Mouse (Mus musculus): ENCODE measurements around the gene Tcf20. TPM values are rescaled to one million over a fixed set of nuclear protein-coding genes. Genes with fewer than 3 reads are reported as not detected.

The Tcf20 gene
- polyA plus RNA-seq, 1 experiment from 2014 or later: 15.9 TPM

GRCm38 (mm10) chr15:83010990-83011664 is 23.5 kb upstream of the Tcf20 start:
- Histone ChIP-seq H3K4me2 (0 out of 2 replicates have a peak overlapping the region, but pooled peaks have one; percentile 3), H3K27me3 (replicated peaks) (peaks cover 2% of the 10 kb centered on the region; the same call in 1 of the 2 replicates), H3K4me3 (no peak overlapping the region), H3K36me3 (replicated peaks) (no peaks in the 10 kb centered on the region), H3K9ac (peak overlapping the region; percentile 18; the same call in 1 of the 2 replicates), H3K4me1 (peaks cover 24% of the 10 kb centered on the region), H3K9me3 (no peaks in the 10 kb centered on the region), H3K27ac (0 out of 2 replicates have a peak overlapping the region, but pooled peaks have one; percentile 4)
- 15% methylated on average over 15 of the region's 15 CpGs for WGBS
- peak; percentile 79 for ATAC-seq (replicated peaks)

GRCm38 (mm10) chr15:83010423-83010822 is 22.8 kb upstream of the Tcf20 start:
- peaks cover 22% of the 10 kb centered on the region for H3K4me1 ChIP-seq
- no peaks in the 10 kb centered on the region for H3K36me3 ChIP-seq (replicated peaks)
- H3K4me2 ChIP-seq: no peak overlapping the region
- 0 out of 2 replicates have a peak overlapping the region, but pooled peaks have one; percentile 4 for H3K27ac ChIP-seq
- peaks cover 2% of the 10 kb centered on the region; the same call in 1 of the 2 replicates for H3K27me3 ChIP-seq (replicated peaks)
- H3K4me3 ChIP-seq: no peak overlapping the region
- H3K9me3 ChIP-seq: no peaks in the 10 kb centered on the region
- 18% methylated on average over 8 of the region's 8 CpGs for WGBS
- no peak overlapping the region for H3K9ac ChIP-seq
- no peak; the same call in 1 of the 2 replicates for ATAC-seq (replicated peaks)

GRCm38 (mm10) chr15:83009532-83009931 is 21.9 kb upstream of the Tcf20 start:
- H3K4me3 ChIP-seq: no peak overlapping the region
- H3K4me1 ChIP-seq: peaks cover 22% of the 10 kb centered on the region
- 93% methylated on average over 6 of the region's 6 CpGs for WGBS
- H3K9ac ChIP-seq: no peak overlapping the region
- H3K27me3 ChIP-seq (replicated peaks): peaks cover 2% of the 10 kb centered on the region; the same call in 1 of the 2 replicates
- no peak overlapping the region for H3K27ac ChIP-seq
- no peaks in the 10 kb centered on the region for H3K9me3 ChIP-seq
- H3K36me3 ChIP-seq (replicated peaks): no peaks in the 10 kb centered on the region
- ATAC-seq (replicated peaks): no peak
- no peak overlapping the region for H3K4me2 ChIP-seq

GRCm38 (mm10) chr15:83008761-83009423 is 21.2 kb upstream of the Tcf20 start:
- Histone ChIP-seq H3K27me3 (replicated peaks) (peaks cover 2% of the 10 kb centered on the region; the same call in 1 of the 2 replicates), H3K36me3 (replicated peaks) (no peaks in the 10 kb centered on the region), H3K4me2 (no peak overlapping the region), H3K9me3 (no peaks in the 10 kb centered on the region), H3K4me3 (no peak overlapping the region), H3K27ac (no peak overlapping the region), H3K4me1 (peaks cover 22% of the 10 kb centered on the region), H3K9ac (no peak overlapping the region)
- WGBS: 72% methylated on average over 13 of the region's 13 CpGs
- no peak for ATAC-seq (replicated peaks)

DNA sequence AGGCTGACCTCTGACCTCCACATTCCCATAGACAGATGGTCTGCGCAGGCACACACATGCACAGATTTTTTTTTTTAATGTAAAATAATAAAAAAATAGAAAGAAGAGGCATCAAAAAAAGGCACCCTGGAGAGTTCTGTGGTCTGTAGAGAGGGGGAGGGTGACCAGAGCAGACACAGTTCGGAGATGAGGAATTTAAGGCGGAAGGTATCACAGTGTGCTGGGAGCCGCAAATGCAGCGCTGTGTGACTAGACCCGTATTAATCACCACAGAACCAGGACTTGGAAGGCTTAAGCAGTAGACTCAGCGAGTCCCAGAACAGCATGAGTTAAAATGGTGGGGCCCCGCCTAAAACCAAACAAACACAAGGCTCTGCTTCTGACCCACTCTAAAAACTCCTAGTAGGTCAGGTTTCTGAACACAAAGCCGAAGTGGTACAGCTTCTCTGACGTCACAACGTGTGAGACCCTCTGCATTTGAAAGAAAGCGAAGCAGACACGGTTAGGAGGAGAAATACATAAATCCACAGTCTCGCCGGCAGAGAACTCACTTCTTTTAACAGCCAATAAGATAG is 19.8 kb upstream of the Tcf20 start:
- H3K4me2 ChIP-seq: no peak overlapping the region
- H3K27me3 ChIP-seq (replicated peaks): peaks cover 2% of the 10 kb centered on the region; the same call in 1 of the 2 replicates
- H3K27ac ChIP-seq: no peak overlapping the region
- peaks cover 35% of the 10 kb centered on the region for H3K4me1 ChIP-seq
- H3K4me3 ChIP-seq: no peak overlapping the region
- H3K9me3 ChIP-seq: no peaks in the 10 kb centered on the region
- no peak overlapping the region for H3K9ac ChIP-seq
- H3K36me3 ChIP-seq (replicated peaks): no peaks in the 10 kb centered on the region
- no peak for ATAC-seq (replicated peaks)
- 44% methylated on average over 15 of the region's 15 CpGs for WGBS

GRCm38 (mm10) chr15:83002665-83003548 is 15.2 kb upstream of the Tcf20 start:
- Histone ChIP-seq H3K9me3 (no peaks in the 10 kb centered on the region), H3K36me3 (replicated peaks) (no peaks in the 10 kb centered on the region), H3K27me3 (replicated peaks) (peaks cover 4% of the 10 kb centered on the region; the same call in 1 of the 2 replicates), H3K4me2 (no peak overlapping the region), H3K9ac (peak overlapping the region; percentile 9; the same call in 1 of the 2 replicates), H3K27ac (peak overlapping the region; percentile 77), H3K4me1 (peaks cover 26% of the 10 kb centered on the region), H3K4me3 (no peak overlapping the region)
- 27% methylated on average over 12 of the region's 12 CpGs for WGBS
- peak; percentile 92 for ATAC-seq (replicated peaks)

DNA sequence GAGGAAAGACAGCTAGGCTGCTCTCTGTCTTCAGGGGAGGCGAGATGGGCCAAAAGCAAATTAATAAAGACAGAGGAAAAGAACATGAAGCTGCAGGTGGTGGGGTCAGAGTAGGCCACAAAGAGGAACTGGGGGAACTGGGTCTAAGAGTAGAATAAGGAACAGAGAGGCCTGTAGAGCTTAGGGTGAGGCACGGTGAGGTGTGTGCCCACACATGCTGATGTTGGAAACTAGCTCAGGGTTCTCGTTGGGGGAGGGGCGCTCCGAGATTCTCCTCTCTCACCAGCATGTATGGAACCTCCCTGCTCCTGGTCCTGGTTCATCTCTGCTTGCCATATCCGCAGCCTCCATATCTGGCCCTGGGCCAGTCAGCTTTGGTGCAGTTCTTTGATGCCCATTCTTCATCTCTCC is 11.1 kb upstream of the Tcf20 start:
- no peaks in the 10 kb centered on the region for H3K9me3 ChIP-seq
- no peak overlapping the region for H3K4me3 ChIP-seq
- H3K4me2 ChIP-seq: no peak overlapping the region
- 82% methylated on average over 6 of the region's 6 CpGs for WGBS
- no peaks in the 10 kb centered on the region for H3K36me3 ChIP-seq (replicated peaks)
- H3K9ac ChIP-seq: no peak overlapping the region
- peaks cover 67% of the 10 kb centered on the region for H3K4me1 ChIP-seq
- H3K27me3 ChIP-seq (replicated peaks): 0 out of 2 replicates have a peak, but pooled peaks cover 4% of the 10 kb centered on the region
- no peak for ATAC-seq (replicated peaks)
- H3K27ac ChIP-seq: no peak overlapping the region

DNA sequence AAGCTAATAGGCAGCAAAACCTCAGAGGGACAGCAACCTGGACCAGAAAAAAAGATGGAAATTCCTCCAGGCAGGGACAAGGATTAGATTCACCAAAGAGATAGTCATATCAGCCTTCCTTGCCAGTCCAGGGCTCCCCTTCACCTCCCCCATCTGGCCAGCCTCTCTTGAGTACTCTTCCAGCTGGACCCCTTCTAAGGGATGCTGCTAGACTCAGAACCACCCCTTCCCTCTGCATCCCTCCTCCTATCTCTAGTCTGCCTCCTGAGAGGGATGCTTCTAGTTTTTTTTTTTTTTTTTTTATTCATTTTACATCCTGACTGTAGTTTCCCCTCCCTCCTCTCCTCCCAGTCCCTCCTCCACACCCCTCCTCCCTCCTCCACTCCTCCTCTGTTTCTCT is 8.8 kb upstream of the Tcf20 start:
- no peak for ATAC-seq (replicated peaks)
- H3K36me3 ChIP-seq (replicated peaks): no peaks in the 10 kb centered on the region
- peaks cover 56% of the 10 kb centered on the region for H3K4me1 ChIP-seq

DNA sequence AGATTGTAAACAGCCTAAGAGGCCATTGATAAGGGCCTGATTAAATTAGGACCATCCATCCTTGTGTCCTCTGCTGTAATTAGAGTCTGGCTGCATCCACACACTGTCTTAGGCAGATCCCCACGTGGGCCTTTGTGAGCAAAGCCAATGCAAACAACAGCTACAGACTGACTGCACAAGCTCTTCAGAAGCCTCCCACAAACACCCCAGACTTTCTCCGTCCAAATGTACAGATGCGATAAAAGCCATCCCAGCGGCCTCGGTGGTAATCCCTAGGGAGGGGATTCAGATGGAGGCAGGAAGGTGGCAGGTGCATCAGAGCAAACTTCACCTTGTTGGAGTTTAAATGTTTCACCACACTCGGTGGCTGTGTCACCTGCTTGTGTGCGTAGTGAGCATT is 7.6 kb upstream of the Tcf20 start:
- H3K27ac ChIP-seq: peak overlapping the region; percentile 53; the same call in 1 of the 2 replicates
- H3K36me3 ChIP-seq (replicated peaks): no peaks in the 10 kb centered on the region
- H3K9ac ChIP-seq: no peak overlapping the region
- H3K4me1 ChIP-seq: peaks cover 56% of the 10 kb centered on the region
- H3K4me3 ChIP-seq: no peak overlapping the region
- 0 out of 2 replicates have a peak, but pooled peaks cover 4% of the 10 kb centered on the region for H3K27me3 ChIP-seq (replicated peaks)
- H3K4me2 ChIP-seq: no peak overlapping the region
- no peak for ATAC-seq (replicated peaks)
- H3K9me3 ChIP-seq: no peaks in the 10 kb centered on the region
- 36% methylated on average over 7 of the region's 7 CpGs for WGBS

More for the DNA sequence above, 8.8 kb upstream of the Tcf20 start:
- Histone ChIP-seq H3K9ac (no peak overlapping the region), H3K27me3 (replicated peaks) (0 out of 2 replicates have a peak, but pooled peaks cover 4% of the 10 kb centered on the region), H3K27ac (no peak overlapping the region), H3K4me3 (no peak overlapping the region), H3K9me3 (no peaks in the 10 kb centered on the region), H3K4me2 (no peak overlapping the region)

- Histone ChIP-seq H3K4me2 (no peak overlapping the region), H3K4me1 (peaks cover 66% of the 10 kb centered on the region)
- WGBS: 45% methylated on average over 9 of the region's 9 CpGs
Measured at GRCm38 (mm10) chr15:82992911-82993310, 5.2 kb upstream of the Tcf20 start.

DNA sequence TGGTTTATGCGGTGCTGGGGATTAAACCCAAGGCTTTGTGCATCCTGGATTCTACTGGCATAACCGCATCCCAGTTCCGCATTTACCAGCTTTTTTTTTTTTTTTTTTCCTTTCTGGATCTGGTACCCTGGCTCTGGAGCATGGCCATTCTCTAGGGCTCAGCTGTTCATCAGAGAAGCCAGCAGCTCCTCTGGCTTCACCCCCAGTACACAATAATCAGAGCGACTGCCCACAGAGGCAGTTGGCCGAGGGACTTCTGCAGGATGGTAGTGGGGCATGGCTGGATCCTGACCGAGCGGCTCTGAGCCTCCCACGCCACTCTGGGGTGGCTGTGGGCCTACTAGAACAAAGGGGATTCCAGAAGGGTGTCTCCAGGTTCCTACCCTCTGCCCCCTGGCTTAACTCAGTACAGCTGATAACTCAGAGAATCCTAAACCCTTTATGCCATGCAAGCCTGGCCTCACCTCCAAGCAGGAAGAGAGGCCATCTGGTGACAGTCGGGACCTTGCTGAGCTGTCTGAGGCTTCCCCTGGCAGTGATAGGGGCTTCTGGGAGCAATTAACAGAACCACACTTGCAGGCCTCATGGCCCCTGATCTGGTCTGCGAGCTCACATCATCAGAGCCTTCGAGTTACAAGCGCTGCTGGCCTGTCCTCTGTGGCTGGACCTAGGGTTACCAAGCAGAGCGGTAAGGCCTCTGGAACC is 4.6 kb upstream of the Tcf20 start:
- no peak overlapping the region for H3K9ac ChIP-seq
- ATAC-seq (replicated peaks): no peak
- peaks cover 64% of the 10 kb centered on the region for H3K4me1 ChIP-seq
- WGBS: 61% methylated on average over 13 of the region's 13 CpGs
- no peak overlapping the region for H3K4me2 ChIP-seq
- H3K27ac ChIP-seq: peak overlapping the region; percentile 23; the same call in 1 of the 2 replicates
- no peaks in the 10 kb centered on the region for H3K27me3 ChIP-seq (replicated peaks)
- H3K4me3 ChIP-seq: no peak overlapping the region
- no peaks in the 10 kb centered on the region for H3K9me3 ChIP-seq
- no peaks in the 10 kb centered on the region for H3K36me3 ChIP-seq (replicated peaks)

More at GRCm38 (mm10) chr15:82992911-82993310, 5.2 kb upstream of the Tcf20 start:
- no peaks in the 10 kb centered on the region for H3K9me3 ChIP-seq
- no peaks in the 10 kb centered on the region for H3K36me3 ChIP-seq (replicated peaks)
- no peak for ATAC-seq (replicated peaks)
- H3K9ac ChIP-seq: no peak overlapping the region
- no peaks in the 10 kb centered on the region for H3K27me3 ChIP-seq (replicated peaks)
- H3K4me3 ChIP-seq: no peak overlapping the region
- no peak overlapping the region; the same call in 1 of the 2 replicates for H3K27ac ChIP-seq
